Comparison of ENCODE assay signal across 19 mouse cellular contexts in genomic region chr7:101131281-101131680, GRCm38 (mm10). TPM values are rescaled to one million over a fixed set of nuclear protein-coding genes. Genes with fewer than 3 reads are reported as not detected.
DNase-seq lines count a peak whose midpoint lies in the region; ATAC-seq lines count a peak whose summit lies in the region.
"Had no signal": no experiment of that assay in that cellular context is flagged by ENCODE, and none has a peak within 500 bp of the region (broad histone marks: within the 10 kb centered on the region; RNA-seq: fewer than 3 reads in every experiment).

No protein-coding gene starts in this region.

- ATAC-seq in kidney, embryonic 14.5 days (ENCODE audit: low FRiP score, low TSS enrichment), result no peak
- ATAC-seq: forebrain, embryonic 13.5 days; forebrain, postnatal 0 days had no signal

- peak; percentile 12 to 17 for DNase-seq in cerebellum, postnatal 10 days
- no peak for DNase-seq in cerebellum, adult 8-10 months
- DNase-seq in kidney, adult 18-20 months, result no peak
- DNase-seq in layer of hippocampus, adult 9-11 months, result peak; percentile 9
- no peak for DNase-seq in layer of hippocampus, adult 11-12 months (ENCODE audit: low spot score)
- peak; percentile 18 for DNase-seq in brain, adult 2 months (ENCODE audit: low read depth, low spot score)
- no peak for DNase-seq in Muller cell, postnatal 12 days (ENCODE audit: inconsistent ontology term)
- DNase-seq: adrenal gland, adult 2 months; cerebellum, adult 11-12 months; cerebellum, adult 9-11 months; forebrain, postnatal 0 days; gastrocnemius, postnatal 36 days; heart, adult 18-20 months had no signal

- no peak overlapping the region for H3K4me3 ChIP-seq in kidney, embryonic 14.5 days (ENCODE audit: low read length)
- H3K4me3 ChIP-seq: embryonic facial prominence, embryonic 10.5 days; forebrain, embryonic 13.5 days; hindbrain, embryonic 15.5 days had no signal

- no peaks in the 10 kb centered on the region for H3K27me3 ChIP-seq in kidney, embryonic 14.5 days (ENCODE audit: control insufficient read depth, insufficient read depth, low read length)
- H3K27me3 ChIP-seq: CH12.LX; forebrain, embryonic 13.5 days; hindbrain, embryonic 15.5 days had no signal

- no peaks in the 10 kb centered on the region for H3K9me3 ChIP-seq in kidney, embryonic 14.5 days (ENCODE audit: control insufficient read depth, low read length)
- H3K9me3 ChIP-seq: embryonic facial prominence, embryonic 10.5 days; forebrain, embryonic 13.5 days; hindbrain, embryonic 15.5 days had no signal

- H3K4me2 ChIP-seq in kidney, embryonic 14.5 days (replicated peaks; ENCODE audit: low read depth, low read length), result no peak overlapping the region
- H3K4me2 ChIP-seq: forebrain, embryonic 13.5 days; heart, embryonic 11.5 days; hindbrain, embryonic 15.5 days had no signal

- WGBS in kidney, embryonic 14.5 days, result 80% methylated on average over 6 of the region's 6 CpGs

- 0 out of 2 replicates have a peak, but pooled peaks cover 3% of the 10 kb centered on the region for H3K4me1 ChIP-seq in kidney, embryonic 14.5 days (ENCODE audit: control insufficient read depth, insufficient read depth, low read length)
- H3K4me1 ChIP-seq: embryonic facial prominence, embryonic 10.5 days had no signal

- H3K9ac ChIP-seq in kidney, embryonic 14.5 days (ENCODE audit: low read depth, low read length), result no peak overlapping the region
- H3K9ac ChIP-seq: forebrain, embryonic 13.5 days; forebrain, postnatal 0 days; hindbrain, embryonic 15.5 days had no signal

- H3K27ac ChIP-seq in kidney, embryonic 14.5 days (ENCODE audit: low read depth, low read length), result 0 out of 2 replicates have a peak overlapping the region, but pooled peaks have one; percentile 17
- H3K27ac ChIP-seq: embryonic facial prominence, embryonic 10.5 days; forebrain, embryonic 13.5 days; hindbrain, embryonic 15.5 days had no signal

- peaks cover 5% of the 10 kb centered on the region; the same call in 1 of the 2 replicates for H3K36me3 ChIP-seq in kidney, embryonic 14.5 days (ENCODE audit: control insufficient read depth, insufficient read depth, low read length)

RNA-seq across cellular contexts. Expression of gene Fchsd2, which starts 38.6 kb away (rescaled TPM):
- polyA plus RNA-seq in kidney, embryonic 14.5 days (2014; fragmentation: Nextera tagmentation; extraction: Ambion mirVana), result 20.5 and 35.5 TPM in 2 replicates

Comparison
In these comparisons a context has a peak if more than half of its experiments do, and no peak if none do; other contexts are left out.
1. DNase-seq: peak in cerebellum, postnatal 10 days (2 of 2), layer of hippocampus, adult 9-11 months (single experiment) and brain, adult 2 months (single experiment); none in cerebellum, adult 8-10 months (single experiment), kidney, adult 18-20 months (single experiment), layer of hippocampus, adult 11-12 months (single experiment) and Muller cell, postnatal 12 days (single experiment).